Mouse (Mus musculus): ENCODE measurements around the gene Paxbp1.

The Paxbp1 gene

DNA sequence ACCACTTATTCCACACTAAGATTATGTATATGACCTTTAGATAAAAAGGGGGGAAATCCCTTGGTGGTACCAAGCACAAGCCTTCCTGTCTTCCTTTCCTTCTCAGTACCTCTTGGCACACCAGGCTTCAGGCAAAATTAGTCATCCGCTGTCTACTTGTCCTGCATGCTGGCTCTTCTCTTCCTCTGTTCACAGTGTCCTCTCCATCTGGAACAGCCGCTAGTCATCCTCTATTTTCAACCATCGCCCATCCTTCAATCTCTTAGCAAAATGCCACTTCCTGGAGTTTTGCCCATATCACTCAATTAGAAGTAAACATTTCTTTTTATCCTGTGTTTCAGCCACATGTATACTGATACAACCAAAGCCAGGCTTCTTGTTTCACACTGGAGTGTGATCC, 46.5 kb downstream of the Paxbp1 start:
- no peak for DNase-seq (ENCODE audit: low read depth, low spot score)

DNA sequence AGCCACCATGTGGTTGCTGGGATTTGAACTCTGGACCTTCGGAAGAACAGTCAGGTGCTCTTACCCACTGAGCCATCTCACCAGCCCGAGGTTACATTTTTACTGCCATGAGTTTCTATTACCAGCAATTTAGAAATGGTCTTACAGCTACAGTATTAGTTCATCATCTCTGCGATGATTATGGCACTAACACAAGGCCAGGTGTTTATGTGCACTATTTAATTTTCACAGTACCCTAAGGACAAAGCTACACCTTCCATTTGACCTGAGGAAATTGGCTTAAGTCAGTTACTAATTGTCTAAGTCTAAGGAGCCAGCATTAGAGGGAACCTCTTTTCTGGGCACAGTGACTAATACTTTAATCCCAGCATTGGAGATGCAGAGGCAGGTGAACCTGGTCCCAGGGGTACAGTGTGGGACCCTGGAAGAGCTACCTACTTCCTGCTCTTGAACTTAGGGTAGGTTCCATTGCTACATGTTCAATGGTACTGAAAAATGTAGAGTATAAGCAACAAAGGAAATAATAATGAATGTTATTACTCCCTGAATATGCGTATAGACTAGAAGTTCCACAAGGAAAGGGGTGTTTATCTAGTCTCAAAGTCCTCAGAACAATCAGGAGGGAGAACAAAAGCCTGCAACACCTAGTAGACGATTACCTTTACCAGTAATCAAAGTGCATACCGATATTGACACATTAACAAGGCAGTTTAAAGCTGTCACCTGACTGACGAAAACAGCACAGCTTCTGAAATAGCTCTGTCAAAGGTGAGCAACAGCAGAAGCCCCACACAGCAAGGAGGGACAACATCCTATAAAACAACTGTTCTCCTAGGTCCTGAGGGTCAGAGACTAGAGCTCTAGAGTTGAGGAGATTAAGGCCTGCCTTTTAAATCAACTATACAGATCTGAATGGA, 47.8 kb downstream of the Paxbp1 start:
- DNase-seq (ENCODE audit: low read depth, low spot score) = no peak

DNA sequence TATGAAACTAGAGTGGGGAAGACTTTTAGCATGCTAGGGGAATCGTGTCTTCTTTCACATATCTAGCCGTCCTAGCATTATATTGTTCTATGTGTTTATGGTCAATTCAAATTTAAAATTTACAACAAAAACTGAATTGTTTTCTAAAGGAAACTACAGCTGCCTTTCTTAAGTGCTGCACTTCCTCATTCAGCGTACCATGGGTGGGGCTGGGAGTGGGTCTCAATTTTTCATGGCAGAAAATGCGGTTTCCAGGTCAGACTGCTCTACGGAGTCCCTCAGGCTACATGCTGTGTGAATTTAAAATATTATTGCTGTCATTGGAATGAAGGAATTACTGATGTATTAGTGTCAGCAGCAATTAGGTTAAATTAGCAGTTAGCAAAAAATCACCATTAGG, 48.8 kb downstream of the Paxbp1 start:
- DNase-seq (ENCODE audit: low read depth, low spot score) = no peak

DNA sequence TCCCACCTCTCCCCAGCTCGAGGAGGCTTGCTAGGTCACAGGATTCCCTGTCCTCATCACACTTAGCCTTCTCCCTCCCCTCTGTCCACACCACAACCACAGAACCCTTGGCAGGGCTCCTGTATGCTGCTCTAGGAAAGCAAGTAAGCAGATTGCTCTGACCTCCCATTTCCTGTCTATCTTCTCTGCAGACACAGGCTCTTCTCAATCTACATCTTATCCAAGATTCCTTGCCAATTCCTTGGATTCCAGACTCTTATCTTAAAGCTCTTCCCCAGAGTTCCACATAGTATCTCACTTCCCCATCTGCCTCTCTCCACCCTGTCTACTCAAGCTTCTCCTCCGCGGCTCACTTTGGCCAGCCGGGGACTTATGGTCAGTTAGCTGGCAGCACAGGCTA, 49.3 kb downstream of the Paxbp1 start:
- no peak for DNase-seq (ENCODE audit: low read depth, low spot score)

DNA sequence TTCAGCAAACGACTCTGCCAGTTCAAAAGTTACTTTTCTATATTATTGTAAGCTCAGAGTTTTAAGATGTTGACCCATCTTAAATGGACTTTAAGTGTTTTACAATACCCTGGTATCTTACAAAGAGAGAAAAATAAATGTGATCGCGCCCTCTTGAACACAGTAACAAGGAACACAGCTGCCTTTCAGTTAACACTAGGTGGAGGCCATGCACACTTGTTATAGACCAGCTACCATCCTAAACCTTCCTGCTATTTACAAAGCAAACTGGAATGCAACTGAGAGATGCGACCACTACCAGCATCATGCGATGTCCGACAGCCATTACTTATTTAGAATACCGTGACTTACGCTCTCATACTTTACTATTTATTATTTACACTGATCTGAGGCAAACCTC, 55.2 kb downstream of the Paxbp1 start:
- no peak for DNase-seq (ENCODE audit: low read depth, low spot score)

DNA sequence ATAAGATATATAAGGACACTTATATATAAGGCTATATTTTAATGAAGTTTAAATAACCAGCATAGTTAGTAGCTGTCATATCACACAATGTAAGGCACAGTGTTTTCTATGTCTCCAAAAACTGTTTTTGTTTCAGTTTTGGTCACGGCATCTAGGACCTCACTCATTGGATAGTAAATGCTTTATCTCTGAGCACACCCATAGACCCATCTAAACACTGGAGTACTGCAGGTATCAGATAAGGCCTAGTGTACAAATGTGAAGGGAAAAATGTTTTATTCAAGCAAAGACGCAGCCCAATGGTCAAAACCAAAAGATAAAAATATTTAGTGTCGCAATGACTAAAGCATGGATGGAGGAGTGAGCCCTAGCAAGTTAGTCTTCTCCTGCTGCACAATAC, 55.7 kb downstream of the Paxbp1 start:
- DNase-seq (ENCODE audit: low read depth, low spot score) = no peak

DNA sequence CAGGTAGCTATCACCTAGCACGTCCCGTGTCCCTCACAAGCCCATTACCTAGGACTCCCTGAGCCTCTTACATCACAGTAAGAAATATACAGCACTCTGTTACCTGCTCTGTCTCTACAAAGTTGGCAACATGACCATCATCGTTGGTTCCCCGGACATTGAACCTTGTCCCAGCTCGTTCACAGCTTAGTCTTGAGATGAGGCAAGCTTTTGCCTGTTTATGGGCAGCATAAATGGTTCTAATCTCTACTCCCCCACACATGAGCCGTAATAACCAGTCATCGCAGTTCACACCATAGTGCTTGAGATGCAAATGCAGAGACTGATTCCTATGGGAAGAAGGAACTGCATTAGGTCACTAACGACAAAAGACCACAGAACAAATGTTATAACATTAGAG, 56.3 kb downstream of the Paxbp1 start:
- DNase-seq (ENCODE audit: low read depth, low spot score) = no peak

DNA sequence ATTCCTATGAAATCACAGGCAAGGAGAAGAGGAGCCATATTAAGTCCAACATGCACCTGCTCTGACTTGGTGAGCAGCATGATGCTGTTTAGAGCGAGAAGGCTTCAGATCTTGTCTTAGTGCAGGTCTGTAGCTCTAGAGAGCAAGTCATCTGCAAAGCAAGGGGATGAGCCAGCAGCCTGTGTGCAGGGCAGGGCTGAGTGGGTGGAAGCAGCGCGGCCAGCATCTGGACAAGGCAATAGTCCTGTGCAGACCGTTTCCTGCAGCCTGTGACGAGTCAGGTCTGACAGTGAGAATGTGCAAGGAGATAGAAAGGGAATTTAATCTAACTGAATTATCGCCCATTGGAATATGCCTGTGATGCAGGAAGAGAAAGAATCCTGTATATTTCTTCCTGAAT, 73.3 kb downstream of the Paxbp1 start:
- no peak for DNase-seq (ENCODE audit: low read depth, low spot score)

DNA sequence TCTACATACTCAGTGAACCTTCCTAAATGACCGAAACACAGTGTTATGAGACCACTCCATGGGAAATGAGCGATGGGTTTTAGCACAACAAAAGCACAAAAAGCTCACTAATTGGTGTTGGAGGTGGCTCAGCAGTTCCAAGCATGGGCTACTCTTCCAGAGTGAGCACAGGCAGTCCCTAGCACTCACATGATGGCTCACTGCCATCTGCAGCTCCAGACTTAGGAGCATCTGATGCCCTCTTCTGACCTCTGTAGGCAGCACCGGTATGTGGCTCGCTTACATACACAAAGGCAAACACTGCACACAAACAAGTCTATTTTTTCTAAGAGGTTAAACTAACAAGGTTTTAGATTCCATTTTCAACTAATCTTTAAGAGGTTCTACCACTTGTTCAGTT, 78.1 kb downstream of the Paxbp1 start:
- no peak for DNase-seq (ENCODE audit: low read depth, low spot score)

DNA sequence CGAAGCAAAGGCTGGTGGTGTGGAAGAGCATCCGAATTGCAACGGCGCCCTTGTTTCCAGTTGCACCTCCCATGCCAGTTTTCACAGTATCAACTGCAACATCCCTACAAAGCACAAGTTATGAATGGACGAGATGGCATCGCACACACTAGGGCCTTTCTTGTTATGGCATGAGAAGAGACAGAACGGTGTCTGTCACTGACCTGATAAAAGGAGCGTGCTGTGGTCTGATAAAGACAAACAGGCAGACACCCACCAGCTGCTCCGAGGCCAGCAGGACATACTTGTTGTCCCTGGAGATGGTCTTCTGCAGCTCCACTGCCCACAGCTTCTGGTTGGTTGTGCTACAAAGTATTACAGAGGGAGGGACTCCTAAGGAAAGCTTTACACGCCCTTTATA, 80.0 kb downstream of the Paxbp1 start:
- DNase-seq (ENCODE audit: low read depth, low spot score) = no peak

Data from embryo, embryonic 11.5 days (tissue).